Mouse (Mus musculus) neural tube, embryonic 11.5 days (tissue): ENCODE data around the gene Gss. TPM values are rescaled to one million over a fixed set of nuclear protein-coding genes. Genes with fewer than 3 reads are reported as not detected.

ENCODE experiments used
- ATAC-seq: fragments of 200-750 bp; cut with Nextera tagmentation; 2 replicates; pipeline ENCODE4 v1.8.0; 2017; ENCODE audit warnings: moderate number of reproducible peaks, mild to moderate bottlenecking, moderate TSS enrichment, moderate library complexity; ENCODE audit not compliant: insufficient read depth, low FRiP score, low TSS enrichment
- DNase-seq: peaks from one replicate; pipeline ENCODE4 v3.0.0-alpha.2; 2015; ENCODE audit warnings: low spot score
- H3K27ac ChIP-seq: fragments of 300-500 bp; sonication (generic); 2 replicates; pipeline ENCODE4 v1.5.1; 2014; ENCODE audit warnings: low read depth, mild to moderate bottlenecking, low read length
- H3K27me3 ChIP-seq: fragments of 300-500 bp; sonication (generic); 2 replicates; pipeline ENCODE4 v1.6.1; 2014; ENCODE audit warnings: mild to moderate bottlenecking, low read length, mixed read lengths; ENCODE audit not compliant: control insufficient read depth, insufficient read depth
- H3K36me3 ChIP-seq: fragments of 300-500 bp; sonication (generic); 2 replicates; pipeline ENCODE4 v1.6.1; 2014; ENCODE audit warnings: mild to moderate bottlenecking, low read length, moderate library complexity, mixed read lengths; ENCODE audit not compliant: control insufficient read depth, insufficient read depth
- H3K4me1 ChIP-seq: fragments of 300-500 bp; sonication (generic); 2 replicates; pipeline ENCODE4 v1.6.1; 2014; ENCODE audit warnings: low read length, mixed read lengths; ENCODE audit not compliant: control insufficient read depth, insufficient read depth
- H3K4me2 ChIP-seq: fragments of 300-500 bp; sonication (generic); 2 replicates; pipeline ENCODE4 v1.6.1; 2014; ENCODE audit warnings: low read depth, mild to moderate bottlenecking, moderate library complexity
- H3K4me3 ChIP-seq: fragments of 300-500 bp; sonication (generic); 2 replicates; pipeline ENCODE4 v1.5.1; 2014; ENCODE audit warnings: low read depth, low read length
- H3K9ac ChIP-seq: fragments of 300-500 bp; sonication (generic); 2 replicates; pipeline ENCODE4 v1.6.1; 2014; ENCODE audit warnings: mild to moderate bottlenecking, low read length
- H3K9me3 ChIP-seq: fragments of 300-500 bp; sonication (generic); 2 replicates; pipeline ENCODE4 v1.6.1; 2016; ENCODE audit warnings: low read length; ENCODE audit not compliant: control insufficient read depth
- WGBS: fragments of 180-500 bp; shearing (Covaris S2); extraction: QIAGEN DNeasy Blood & Tissue Kit; methylation state at CpG from one replicate; pipeline ENCODE4 v1.1.7; 2014; 5-methylcytosine and 5-hydroxymethylcytosine counted together
- polyA plus RNA-seq: library from polyadenylated mRNA; unstranded; fragments of >200 nt; fragmentation: Nextera tagmentation; extraction: Ambion mirVana; gene quantifications from 2 replicates; pipeline ENCODE4 v1.2.1, GENCODE M21; 2014

The Gss gene
- polyA plus RNA-seq, 1 experiment from 2014 or later, result 15.5 TPM

DNA sequence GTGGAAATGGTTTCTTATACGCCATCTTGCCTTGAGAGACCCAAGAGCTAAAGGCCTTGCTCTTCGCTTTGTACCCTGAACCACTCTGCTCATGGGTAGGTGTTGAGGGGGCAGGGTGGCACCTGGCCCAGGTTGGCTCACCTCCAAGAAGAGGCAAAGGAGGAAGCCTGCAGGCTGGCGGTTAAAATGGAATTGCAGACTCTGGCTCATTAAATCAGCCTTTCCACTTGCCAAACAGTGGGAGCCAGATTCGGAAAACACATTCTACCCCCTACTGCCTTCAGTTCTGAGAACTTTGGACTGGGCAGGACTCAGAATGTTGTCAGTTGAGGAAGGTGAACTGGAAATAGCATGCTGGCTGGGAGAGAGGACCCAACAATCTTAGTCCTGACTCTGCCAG lies 17.9 kb downstream of the Gss start:
- no peaks in the 10 kb centered on the region for H3K4me1 ChIP-seq
- no peak for ATAC-seq
- H3K27ac ChIP-seq, result no peak overlapping the region
- H3K9me3 ChIP-seq, result no peaks in the 10 kb centered on the region
- H3K27me3 ChIP-seq, result no peaks in the 10 kb centered on the region
- no peak overlapping the region for H3K9ac ChIP-seq
- H3K36me3 ChIP-seq, result no peaks in the 10 kb centered on the region
- H3K4me3 ChIP-seq, result no peak overlapping the region
- no peak overlapping the region for H3K4me2 ChIP-seq
- WGBS, result 96% methylated on average over 4 of the region's 4 CpGs
- no peak for DNase-seq

DNA sequence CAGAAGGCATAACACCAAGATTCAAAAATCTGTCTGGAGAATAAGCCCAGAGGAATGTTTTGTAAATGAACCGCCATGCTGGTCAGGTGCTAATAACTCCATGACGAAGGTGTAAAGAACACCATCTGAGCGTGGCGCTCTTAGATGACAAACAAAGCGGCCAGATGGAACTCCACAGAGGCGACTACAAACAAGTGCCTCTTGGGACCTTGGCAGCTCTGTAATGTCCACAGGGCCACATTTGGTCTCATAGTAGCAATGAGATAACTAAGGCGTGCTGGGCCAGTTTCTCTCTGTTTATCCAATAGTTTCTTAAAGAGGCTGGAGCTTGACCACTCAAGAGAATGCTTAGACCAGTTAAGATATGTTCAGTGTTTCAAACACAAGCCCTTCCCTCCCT lies 18.6 kb downstream of the Gss start:
- Histone ChIP-seq H3K9me3 (no peaks in the 10 kb centered on the region), H3K4me2 (no peak overlapping the region), H3K27me3 (no peaks in the 10 kb centered on the region), H3K36me3 (no peaks in the 10 kb centered on the region), H3K27ac (no peak overlapping the region), H3K9ac (no peak overlapping the region), H3K4me1 (no peaks in the 10 kb centered on the region), H3K4me3 (no peak overlapping the region)
- 85% methylated on average over 7 of the region's 7 CpGs for WGBS
- ATAC-seq, result no peak
- no peak for DNase-seq

DNA sequence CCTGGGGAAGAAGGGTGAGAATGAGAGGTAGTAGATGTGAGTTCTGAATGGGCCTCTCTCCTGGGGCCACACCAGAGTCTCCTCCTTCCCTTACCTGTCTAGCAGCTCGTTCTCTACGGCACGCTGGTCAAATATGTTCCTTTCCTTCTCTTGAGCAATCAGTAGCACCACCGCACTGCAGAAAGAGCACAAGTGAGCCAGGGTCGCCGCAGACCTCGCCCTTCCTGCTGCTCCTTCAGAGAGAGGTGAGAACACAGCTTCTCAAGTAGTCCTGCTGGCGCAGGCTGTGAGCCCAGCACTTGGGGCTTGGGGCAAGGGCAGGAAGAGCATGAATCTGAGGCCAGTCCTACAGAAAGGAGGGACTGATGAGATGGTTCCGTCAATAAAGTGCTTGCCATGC lies 19.6 kb downstream of the Gss start:
- Histone ChIP-seq H3K27me3 (no peaks in the 10 kb centered on the region), H3K9ac (no peak overlapping the region), H3K4me3 (no peak overlapping the region), H3K4me2 (no peak overlapping the region), H3K9me3 (no peaks in the 10 kb centered on the region), H3K4me1 (no peaks in the 10 kb centered on the region), H3K27ac (no peak overlapping the region), H3K36me3 (no peaks in the 10 kb centered on the region)
- DNase-seq, result no peak
- no peak for ATAC-seq
- WGBS, result 91% methylated on average over 9 of the region's 9 CpGs

DNA sequence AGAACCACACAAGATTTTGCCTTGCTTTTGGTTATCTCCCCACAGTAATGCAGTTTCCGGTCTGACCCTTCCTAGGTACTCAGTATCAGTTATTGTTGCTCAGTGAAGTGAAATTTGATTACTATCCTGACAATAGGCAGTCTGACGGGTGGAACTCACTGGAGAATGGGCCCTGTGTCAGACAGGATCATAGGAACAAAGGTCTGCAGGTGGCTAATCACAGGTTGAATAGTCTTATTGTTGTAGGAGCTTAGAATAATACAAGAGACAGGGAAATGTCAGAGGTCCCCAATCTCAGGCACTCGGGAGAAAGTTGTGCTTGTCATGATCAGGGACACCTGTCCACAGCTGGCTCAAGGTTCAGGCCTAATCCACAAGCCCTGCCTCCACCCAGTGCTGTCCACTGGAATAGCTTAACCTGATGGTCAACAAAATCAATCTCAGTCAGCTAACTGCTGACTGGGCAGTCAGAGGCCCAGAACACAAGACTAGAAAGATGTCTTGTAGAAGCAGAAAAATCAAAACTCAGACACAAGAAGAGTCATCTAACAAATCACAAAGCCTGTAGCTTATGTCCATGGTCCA lies 23.3 kb downstream of the Gss start:
- H3K4me3 ChIP-seq, result no peak overlapping the region
- H3K36me3 ChIP-seq, result no peaks in the 10 kb centered on the region; the same call in 1 of the 2 replicates
- ATAC-seq, result no peak
- H3K9ac ChIP-seq, result no peak overlapping the region
- H3K27ac ChIP-seq, result no peak overlapping the region
- no peaks in the 10 kb centered on the region for H3K4me1 ChIP-seq
- 31% methylated on average over 3 of the region's 3 CpGs for WGBS
- no peak overlapping the region for H3K4me2 ChIP-seq
- H3K27me3 ChIP-seq, result no peaks in the 10 kb centered on the region
- no peaks in the 10 kb centered on the region for H3K9me3 ChIP-seq
- DNase-seq, result no peak

DNA sequence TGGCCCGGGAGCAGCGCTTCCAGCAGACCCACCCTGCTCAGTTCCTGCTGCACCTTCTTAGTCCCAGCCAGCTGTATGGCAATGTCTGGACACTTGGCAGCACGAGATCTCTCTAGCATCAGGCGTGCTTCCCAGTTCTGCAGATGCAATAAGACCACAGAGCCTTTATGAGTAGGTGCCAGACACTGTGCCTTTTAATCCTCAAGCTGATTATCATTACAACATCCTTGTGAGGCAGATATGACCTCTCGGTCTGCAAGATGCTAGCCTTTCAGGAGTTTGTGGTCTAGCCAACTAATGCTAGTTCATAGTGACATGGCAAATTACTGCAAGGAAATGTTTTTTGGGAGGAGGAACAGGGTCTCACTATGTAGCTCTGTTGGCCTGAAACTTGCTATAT lies 24.9 kb downstream of the Gss start:
- H3K4me2 ChIP-seq, result no peak overlapping the region
- H3K27me3 ChIP-seq, result no peaks in the 10 kb centered on the region
- H3K27ac ChIP-seq, result no peak overlapping the region
- no peaks in the 10 kb centered on the region for H3K4me1 ChIP-seq
- no peak for ATAC-seq
- no peaks in the 10 kb centered on the region for H3K9me3 ChIP-seq
- no peak for DNase-seq
- WGBS, result 80% methylated on average over 5 of the region's 5 CpGs
- H3K36me3 ChIP-seq, result no peaks in the 10 kb centered on the region; the same call in 1 of the 2 replicates
- no peak overlapping the region for H3K4me3 ChIP-seq
- H3K9ac ChIP-seq, result no peak overlapping the region

DNA sequence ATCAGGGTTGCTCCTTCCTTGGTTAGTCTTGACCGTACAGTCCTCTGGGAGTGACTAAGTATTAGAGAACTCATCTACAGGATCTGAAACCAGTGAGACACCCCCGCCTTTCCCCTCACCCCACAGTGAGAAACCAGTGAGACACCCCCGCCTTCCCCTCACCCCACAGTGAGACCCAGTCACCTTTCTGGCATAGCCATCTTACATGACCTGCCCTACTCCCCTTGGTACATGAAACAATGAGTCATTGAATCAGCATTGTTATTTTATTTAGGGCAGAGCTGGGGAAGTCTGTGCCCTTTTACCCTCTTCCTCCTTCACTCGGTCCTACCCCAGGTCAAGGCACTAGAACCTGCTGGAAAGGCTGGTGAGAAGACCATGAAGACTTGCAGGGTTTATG lies 29.7 kb downstream of the Gss start:
- no peaks in the 10 kb centered on the region for H3K4me1 ChIP-seq
- DNase-seq (no peak), ATAC-seq (no peak)
- no peaks in the 10 kb centered on the region; the same call in 1 of the 2 replicates for H3K36me3 ChIP-seq
- H3K27me3 ChIP-seq, result no peaks in the 10 kb centered on the region
- 81% methylated on average over 4 of the region's 4 CpGs for WGBS
- H3K27ac ChIP-seq, result no peak overlapping the region
- no peaks in the 10 kb centered on the region for H3K9me3 ChIP-seq
- H3K4me2 ChIP-seq, result no peak overlapping the region
- H3K4me3 ChIP-seq, result no peak overlapping the region
- no peak overlapping the region for H3K9ac ChIP-seq

DNA sequence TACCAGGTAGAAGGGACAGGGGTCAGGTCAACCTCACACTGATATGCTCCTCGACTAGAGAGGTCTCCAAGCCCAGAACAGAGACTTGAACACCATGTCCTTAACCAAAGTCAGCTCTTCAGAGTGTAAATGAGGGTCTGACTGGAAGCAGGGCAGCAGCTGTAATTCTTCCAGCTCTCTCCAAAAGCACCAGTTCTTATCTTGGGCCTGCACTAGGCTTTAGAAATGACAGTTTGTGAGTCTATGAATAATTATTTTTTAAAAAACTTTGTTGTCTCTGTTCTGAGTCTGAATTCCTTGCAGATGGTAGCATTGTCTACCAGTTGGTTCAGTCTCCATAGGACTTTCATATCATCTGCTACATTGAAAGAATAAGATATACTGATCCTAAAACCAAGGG lies 30.4 kb downstream of the Gss start:
- no peak overlapping the region for H3K4me3 ChIP-seq
- H3K9me3 ChIP-seq, result no peaks in the 10 kb centered on the region
- 55% methylated on average over 1 of the region's 1 CpGs for WGBS
- H3K9ac ChIP-seq, result no peak overlapping the region
- no peaks in the 10 kb centered on the region; the same call in 1 of the 2 replicates for H3K36me3 ChIP-seq
- H3K27ac ChIP-seq, result no peak overlapping the region
- H3K4me2 ChIP-seq, result no peak overlapping the region
- no peaks in the 10 kb centered on the region for H3K4me1 ChIP-seq
- ATAC-seq, result no peak
- H3K27me3 ChIP-seq, result no peaks in the 10 kb centered on the region
- DNase-seq, result no peak

DNA sequence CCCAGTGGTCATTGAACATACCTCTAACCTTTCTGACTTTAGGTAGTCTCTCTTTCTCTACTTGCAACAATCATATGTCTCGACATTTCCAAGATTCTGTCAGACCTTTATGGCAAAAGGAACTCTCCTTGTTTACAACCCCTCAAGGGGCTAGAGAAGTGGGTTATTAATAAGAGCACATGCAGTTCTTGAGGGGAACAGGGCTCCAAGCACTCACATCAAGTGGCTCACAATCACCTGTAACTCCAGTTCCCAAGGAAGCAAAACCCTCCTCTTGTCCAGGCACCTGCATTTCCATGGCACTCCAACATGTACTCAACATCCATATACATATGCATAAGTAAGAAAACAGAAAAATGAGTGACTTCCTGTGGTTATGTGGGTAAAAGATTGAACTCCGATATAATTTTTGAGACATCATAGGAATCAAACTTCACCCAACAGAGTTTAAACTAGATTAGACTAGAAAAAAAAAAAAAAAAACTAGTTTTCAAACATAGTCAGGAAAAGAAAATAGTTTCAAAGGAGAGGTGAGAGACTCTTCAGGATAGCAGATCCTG lies 38.1 kb downstream of the Gss start:
- Histone ChIP-seq H3K36me3 (no peaks in the 10 kb centered on the region), H3K9me3 (no peaks in the 10 kb centered on the region), H3K4me3 (no peak overlapping the region), H3K9ac (no peak overlapping the region), H3K4me2 (no peak overlapping the region), H3K4me1 (no peaks in the 10 kb centered on the region), H3K27me3 (no peaks in the 10 kb centered on the region), H3K27ac (no peak overlapping the region)
- WGBS, result 77% methylated on average over 2 of the region's 2 CpGs
- ATAC-seq (no peak), DNase-seq (no peak)

DNA sequence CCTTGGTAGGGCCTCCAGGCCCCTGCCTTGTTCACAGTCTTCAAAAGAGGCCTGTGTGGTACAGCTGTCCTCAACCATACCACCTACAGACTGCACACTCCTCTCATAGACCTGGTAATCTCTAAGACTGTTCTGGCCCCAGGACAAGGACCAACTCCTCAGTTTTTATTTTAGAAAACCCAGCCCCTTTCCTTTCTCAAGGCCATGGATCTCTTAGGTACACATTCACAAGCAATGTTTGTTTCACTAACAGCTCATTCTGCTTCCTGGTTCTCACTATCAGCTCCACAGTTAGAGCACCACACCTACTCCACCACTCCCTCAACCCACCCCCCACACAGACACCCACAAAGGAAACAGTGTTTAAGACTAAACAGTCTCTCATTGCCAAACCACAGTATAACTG lies 39.7 kb downstream of the Gss start:
- Histone ChIP-seq H3K4me3 (no peak overlapping the region), H3K27me3 (no peaks in the 10 kb centered on the region), H3K4me1 (no peaks in the 10 kb centered on the region), H3K27ac (no peak overlapping the region), H3K36me3 (no peaks in the 10 kb centered on the region), H3K9me3 (no peaks in the 10 kb centered on the region), H3K4me2 (no peak overlapping the region), H3K9ac (no peak overlapping the region)
- DNase-seq (no peak), ATAC-seq (no peak)
